Mouse (Mus musculus): ENCODE data around the gene Rbfox1.

Rbfox1 gene

GRCm38 (mm10) chr16:5884746-5885689 is at the start of gene Rbfox1:
Rbfox1 (plus strand) TSS chr16:5885355.
- DNase-seq, result peak; percentile 79

GRCm38 (mm10) chr16:5836744-5837143 is 48.4 kb upstream of the Rbfox1 start:
- DNase-seq, result no peak

GRCm38 (mm10) chr16:5841167-5841566 is 44.0 kb upstream of the Rbfox1 start:
- DNase-seq, result no peak

GRCm38 (mm10) chr16:5845645-5846044 is 39.5 kb upstream of the Rbfox1 start:
- no peak for DNase-seq

GRCm38 (mm10) chr16:5853055-5853454 is 32.1 kb upstream of the Rbfox1 start:
- no peak for DNase-seq

- DNase-seq, result no peak
Observed at GRCm38 (mm10) chr16:5864350-5864749, 20.8 kb upstream of the Rbfox1 start.

- no peak for DNase-seq
Observed at GRCm38 (mm10) chr16:5866966-5867365, 18.2 kb upstream of the Rbfox1 start.

GRCm38 (mm10) chr16:5870391-5870790 is 14.8 kb upstream of the Rbfox1 start:
- DNase-seq, result no peak

- peak; percentile 67 for DNase-seq
Observed at GRCm38 (mm10) chr16:5881820-5882219, 3.3 kb upstream of the Rbfox1 start.

- no peak for DNase-seq
Observed at GRCm38 (mm10) chr16:5885690-5886050, 515 bp downstream of the Rbfox1 start.

GRCm38 (mm10) chr16:5895564-5895963 is 10.4 kb downstream of the Rbfox1 start:
- no peak for DNase-seq

- DNase-seq, result no peak
Observed at GRCm38 (mm10) chr16:5898330-5898729, 13.2 kb downstream of the Rbfox1 start.

GRCm38 (mm10) chr16:5910742-5911141 is 25.6 kb downstream of the Rbfox1 start:
- no peak for DNase-seq

GRCm38 (mm10) chr16:5911880-5912327 is 26.7 kb downstream of the Rbfox1 start:
- peak; percentile 53 for DNase-seq

- DNase-seq, result no peak
Observed at GRCm38 (mm10) chr16:5917937-5918336, 32.8 kb downstream of the Rbfox1 start.

- no peak for DNase-seq
Observed at GRCm38 (mm10) chr16:5926986-5927385, 41.8 kb downstream of the Rbfox1 start.

GRCm38 (mm10) chr16:5931680-5932079 is 46.5 kb downstream of the Rbfox1 start:
- peak; percentile 90 for DNase-seq

- DNase-seq, result no peak
Observed at GRCm38 (mm10) chr16:5940016-5940415, 54.9 kb downstream of the Rbfox1 start.

- DNase-seq, result no peak
Observed at GRCm38 (mm10) chr16:5945682-5946081, 60.5 kb downstream of the Rbfox1 start.

GRCm38 (mm10) chr16:5953106-5953505 is 68.0 kb downstream of the Rbfox1 start:
- no peak for DNase-seq

- DNase-seq, result no peak
Observed at GRCm38 (mm10) chr16:5957418-5957817, 72.3 kb downstream of the Rbfox1 start.

- DNase-seq, result no peak
Observed at GRCm38 (mm10) chr16:5961786-5962185, 76.6 kb downstream of the Rbfox1 start.

GRCm38 (mm10) chr16:5974172-5974571 is 89.0 kb downstream of the Rbfox1 start:
- DNase-seq, result no peak
